Mouse (Mus musculus) central nervous system, embryonic 18 days (tissue): ENCODE data around the gene Pomgnt1. TPM values are rescaled to one million over a fixed set of nuclear protein-coding genes. Genes with fewer than 3 reads are reported as not detected.

ENCODE experiments used
- polyA plus RNA-seq: library from polyadenylated mRNA; depleted of rRNA; stranded (reverse); fragments of >200 nt; gene quantifications from 2 replicates; pipeline ENCODE4 v1.2.3, GENCODE M21; 2012; rRNA removed

Pomgnt1 gene
- 78.6 and 80.4 TPM in 2 replicates for polyA plus RNA-seq

GRCm38 (mm10) chr4:116123602-116124519 lies at the start of gene Pomgnt1, which contains the start of gene Rad54l:
Gene Pomgnt1 (plus strand): TSS chr4:116123840.
Gene Rad54l (minus strand): TSS chr4:116123690.

GRCm38 (mm10) chr4:116074861-116075620 lies 48.6 kb upstream of the Pomgnt1 start, which contains the start of the genes Uqcrh and Lrrc41:
Gene Uqcrh (minus strand): TSS chr4:116075071.
Gene Lrrc41 (plus strand): TSS chr4:116075269.

GRCm38 (mm10) chr4:116151238-116151637 lies 27.6 kb downstream of the Pomgnt1 start, which contains the start of gene Lurap1:
Gene Lurap1 (minus strand): TSS chr4:116151338.

GRCm38 (mm10) chr4:116167404-116167803 lies 43.8 kb downstream of the Pomgnt1 start, which contains the start of gene Tspan1:
Gene Tspan1 (minus strand): TSS chr4:116167601.

GRCm38 (mm10) chr4:116173072-116173471 lies 49.4 kb downstream of the Pomgnt1 start, which contains the start of the genes 1700042G07Rik and Gm49337:
Gene 1700042G07Rik (plus strand): TSS chr4:116173372.
Gene Gm49337 (plus strand): TSS chr4:116173384.

Other genes starting within 250 kb of the Pomgnt1 start
- 0.15 and 0.22 TPM in 2 replicates for gene Kncn, start 239.4 kb upstream of the Pomgnt1 start, polyA plus RNA-seq
- gene 6430628N08Rik, start 233.2 kb upstream of the Pomgnt1 start, polyA plus RNA-seq = 0.43 and 0.44 TPM in 2 replicates
- 2.2 and 2.4 TPM in 2 replicates for gene Dmbx1, start 183.9 kb upstream of the Pomgnt1 start, polyA plus RNA-seq
- 34.3 and 35.3 TPM in 2 replicates for gene Faah, start 105.9 kb upstream of the Pomgnt1 start, polyA plus RNA-seq
- 5.9 TPM in 2 replicates for gene Nsun4, start 70.0 kb upstream of the Pomgnt1 start, polyA plus RNA-seq
- 481 and 560 TPM in 2 replicates for gene Uqcrh, start 48.8 kb upstream of the Pomgnt1 start, polyA plus RNA-seq
- gene Lrrc41, start 48.6 kb upstream of the Pomgnt1 start, polyA plus RNA-seq = 45.6 and 46.0 TPM in 2 replicates
- 4.3 and 4.5 TPM in 2 replicates for gene Rad54l, start 150 bp upstream of the Pomgnt1 start, polyA plus RNA-seq
- 2.8 and 3.5 TPM in 2 replicates for gene Lurap1, start 27.5 kb downstream of the Pomgnt1 start, polyA plus RNA-seq
- 0.33 and 0.62 TPM in 2 replicates for gene Tspan1, start 43.8 kb downstream of the Pomgnt1 start, polyA plus RNA-seq
- gene 1700042G07Rik, start 49.5 kb downstream of the Pomgnt1 start, polyA plus RNA-seq = not detected in 2 replicates
- gene Gm49337, start 49.5 kb downstream of the Pomgnt1 start, polyA plus RNA-seq = not detected in 2 replicates
- 68.8 and 71.4 TPM in 2 replicates for gene Pik3r3, start 97.8 kb downstream of the Pomgnt1 start, polyA plus RNA-seq